Mouse (Mus musculus) heart, adult 8-10 months (tissue): ENCODE results near the gene Arfgap3. TPM values are rescaled to one million over a fixed set of nuclear protein-coding genes. Genes with fewer than 3 reads are reported as not detected.
A peak's percentile ranks its signal among the peaks of the same experiment; 100 is the strongest.
"Not testable (repeated sequence)": the region's sequence is repeated elsewhere in the genome, so short reads cannot be mapped to it uniquely, and the experiment has no call there.

Source experiments
- DNase-seq: peaks from one replicate; pipeline ENCODE4 v3.0.0; 2022; ENCODE audit warnings: low spot score
- total RNA-seq, 4 experiments: library from RNA; stranded (reverse); gene quantifications; 2 replicates each; pipeline ENCODE4 v1.2.4; 2022

Arfgap3 gene
- total RNA-seq, 4 experiments from 2014 or later: 10.2 to 11.8 (median 11.1) TPM

DNA sequence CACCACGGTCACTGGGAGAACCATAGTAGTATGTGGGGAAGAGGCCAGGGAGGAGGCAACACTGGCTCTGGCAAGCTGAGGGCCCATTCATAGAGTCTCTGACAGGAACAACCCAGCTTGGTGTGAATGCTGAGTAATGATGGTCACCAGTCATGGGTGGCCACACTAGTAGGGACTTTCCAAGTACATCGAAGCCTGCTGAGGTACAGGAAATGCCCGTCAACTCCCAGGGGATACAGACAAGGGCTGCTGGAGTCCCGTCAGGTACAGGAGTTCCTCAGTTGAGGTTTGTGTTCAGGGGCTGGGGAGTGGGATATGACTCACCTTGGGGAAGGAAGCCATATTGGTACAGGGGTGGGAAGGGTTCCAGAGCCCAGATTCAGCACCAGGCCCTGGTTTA, 54.0 kb downstream of the Arfgap3 start:
- DNase-seq: no peak

DNA sequence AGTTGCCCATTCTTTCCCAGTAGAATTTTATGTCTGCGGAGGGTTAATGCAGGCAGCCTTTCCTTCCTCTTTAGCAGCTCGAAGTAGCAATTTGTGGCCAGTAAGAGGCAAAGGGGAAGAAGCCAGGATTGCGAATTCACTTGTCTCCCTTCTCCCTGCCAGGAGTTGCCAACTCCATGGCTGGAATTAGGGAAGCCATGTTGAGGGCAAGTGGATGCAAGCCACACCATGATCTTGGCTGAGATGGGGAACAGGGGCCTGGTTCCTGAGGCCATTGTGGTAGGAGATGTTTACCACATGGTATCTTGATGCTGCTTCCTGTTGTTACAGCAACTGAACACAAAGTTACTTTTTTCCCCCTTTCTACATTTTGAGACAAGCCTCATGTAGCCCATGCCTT, 55.1 kb downstream of the Arfgap3 start:
- DNase-seq: no peak

DNA sequence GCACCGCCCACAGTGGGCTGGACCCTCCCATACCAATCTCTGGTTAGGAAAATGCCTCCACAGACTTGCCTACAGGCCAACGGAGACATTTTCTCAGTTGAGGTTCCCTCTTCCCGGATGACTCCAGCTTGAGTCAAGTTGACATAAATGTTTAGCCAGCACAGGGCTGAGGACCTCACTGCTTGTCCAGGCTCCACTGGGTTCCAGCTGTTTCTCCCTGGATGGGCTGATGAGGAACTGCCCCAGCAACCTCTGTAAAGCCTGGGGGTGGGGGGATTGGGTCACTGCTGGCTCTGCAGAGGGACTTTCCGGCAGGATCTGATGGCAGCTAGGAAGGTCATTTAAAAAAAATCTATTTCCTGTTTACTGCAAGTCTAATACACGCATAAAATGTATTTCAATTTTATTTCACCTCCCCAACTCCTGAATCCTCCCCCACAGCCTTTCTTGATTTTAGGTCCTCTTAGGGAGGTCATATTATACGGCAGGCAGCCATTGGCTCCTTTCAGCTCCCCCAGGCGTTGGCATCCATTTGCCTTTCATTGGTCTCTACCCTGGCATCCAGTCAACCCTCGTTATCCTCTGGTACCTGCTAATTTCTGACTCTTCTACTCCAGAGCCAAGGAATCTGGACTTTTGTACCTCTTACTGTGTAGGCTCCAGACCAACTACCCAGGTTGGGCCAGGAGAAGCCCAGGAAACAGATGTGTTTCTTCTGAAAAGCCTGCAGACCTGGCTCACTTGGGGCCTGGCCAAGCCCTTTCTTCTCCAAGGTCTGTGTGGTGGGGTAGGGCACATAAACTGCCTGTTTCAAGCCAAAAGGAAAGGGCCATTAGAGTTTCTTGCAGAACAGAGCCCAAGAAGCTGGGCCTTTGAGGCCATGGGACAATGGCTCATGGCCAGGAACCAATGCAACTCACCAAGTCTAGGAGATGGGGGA, 56.1 kb downstream of the Arfgap3 start:
- DNase-seq: peak; percentile 44

DNA sequence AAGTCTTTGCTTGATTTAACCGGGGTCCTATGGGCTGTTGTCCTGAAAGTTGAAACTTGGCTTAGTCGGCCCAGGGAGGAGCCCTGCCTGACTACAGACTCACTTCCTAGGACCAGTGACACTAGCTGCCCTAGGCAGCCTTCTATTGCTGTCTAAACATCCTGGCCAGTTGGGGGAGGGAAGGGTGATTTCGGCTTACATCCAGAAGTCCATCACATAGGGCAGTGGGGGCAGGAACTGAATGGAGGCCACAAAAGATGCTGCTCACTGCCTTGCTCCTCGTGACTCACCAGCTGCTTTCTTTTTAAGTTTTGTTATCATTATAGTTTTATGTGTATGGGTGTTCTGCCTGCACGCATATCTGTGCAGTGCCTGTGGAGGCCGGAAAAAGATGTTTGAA, 56.9 kb downstream of the Arfgap3 start:
- DNase-seq: peak; percentile 62

DNA sequence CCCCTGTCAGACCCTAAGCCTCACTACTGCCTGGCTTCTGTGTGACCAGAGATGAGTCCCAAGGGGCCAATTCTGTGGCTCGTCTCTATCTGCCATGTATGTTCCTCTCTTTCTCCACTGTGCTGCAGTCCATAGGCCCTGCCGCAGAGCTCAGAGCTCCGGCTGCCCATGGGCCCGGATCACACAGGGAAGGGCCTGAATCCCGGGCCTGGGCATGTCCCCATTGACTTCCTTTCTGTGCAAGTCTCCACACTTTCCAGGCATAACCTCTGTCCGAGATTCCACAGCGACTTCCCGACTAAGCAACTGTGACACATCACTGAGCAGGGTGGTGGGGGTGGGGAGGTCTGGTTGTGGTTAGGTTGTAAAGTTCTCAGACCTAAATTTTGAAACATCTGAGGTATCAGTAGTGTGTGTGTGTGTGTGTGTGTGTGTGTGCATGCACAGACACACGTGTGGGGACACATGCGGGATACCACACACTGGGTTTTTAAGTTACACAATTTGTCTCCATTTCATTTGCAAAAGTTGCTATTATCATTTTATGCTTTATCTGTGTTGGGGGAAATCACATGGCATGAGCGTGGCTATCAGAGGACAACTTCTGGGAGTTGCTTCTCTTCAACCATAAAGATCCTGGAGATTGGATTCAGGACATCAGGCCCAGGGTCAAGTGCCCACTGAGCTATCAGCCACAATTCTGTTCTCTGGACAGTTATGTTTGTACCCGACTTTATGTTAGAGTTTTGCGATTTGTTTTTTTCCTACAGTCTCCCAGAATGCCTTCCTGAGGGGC, 57.6 kb downstream of the Arfgap3 start:
- DNase-seq: no peak

DNA sequence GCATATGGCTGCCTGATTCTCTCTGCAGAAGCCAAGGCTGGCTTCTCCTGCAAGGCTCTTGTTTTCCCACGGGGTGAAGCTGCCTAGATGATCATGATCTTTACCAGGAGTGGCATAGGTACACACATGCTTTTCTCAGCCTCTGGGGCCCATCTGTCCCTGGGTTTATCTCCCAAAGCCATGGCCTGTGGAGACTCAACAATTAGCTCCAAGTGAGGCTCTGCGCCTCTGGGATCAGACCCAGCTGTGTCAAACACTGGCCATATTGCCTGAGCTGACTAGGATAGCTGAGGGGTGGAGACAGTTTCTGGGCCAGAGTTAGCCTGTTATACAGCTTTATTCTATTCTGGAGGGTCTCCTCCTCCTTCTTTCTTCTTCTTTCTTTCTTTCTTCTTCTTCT, 59.1 kb downstream of the Arfgap3 start:
- no peak for DNase-seq

DNA sequence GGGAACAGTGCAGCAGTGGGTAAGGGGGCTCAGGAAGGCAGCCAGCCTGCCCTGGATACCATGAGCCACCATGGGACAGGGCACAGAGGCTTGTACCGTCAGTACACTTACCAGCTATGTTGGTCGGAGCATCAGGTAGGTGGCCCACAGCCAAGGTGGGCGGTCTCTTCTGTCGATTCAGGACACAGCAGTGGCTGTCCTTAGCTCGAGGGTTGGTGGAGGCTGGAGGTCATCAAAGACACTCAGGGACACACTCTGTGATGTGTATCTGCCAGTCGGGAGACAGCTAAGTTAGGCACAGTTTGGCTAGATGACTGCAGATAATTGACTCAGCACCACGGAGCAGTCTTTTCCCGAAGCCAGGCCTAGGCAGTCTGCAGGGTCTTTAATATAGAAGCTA, 65.2 kb downstream of the Arfgap3 start:
- DNase-seq: no peak

DNA sequence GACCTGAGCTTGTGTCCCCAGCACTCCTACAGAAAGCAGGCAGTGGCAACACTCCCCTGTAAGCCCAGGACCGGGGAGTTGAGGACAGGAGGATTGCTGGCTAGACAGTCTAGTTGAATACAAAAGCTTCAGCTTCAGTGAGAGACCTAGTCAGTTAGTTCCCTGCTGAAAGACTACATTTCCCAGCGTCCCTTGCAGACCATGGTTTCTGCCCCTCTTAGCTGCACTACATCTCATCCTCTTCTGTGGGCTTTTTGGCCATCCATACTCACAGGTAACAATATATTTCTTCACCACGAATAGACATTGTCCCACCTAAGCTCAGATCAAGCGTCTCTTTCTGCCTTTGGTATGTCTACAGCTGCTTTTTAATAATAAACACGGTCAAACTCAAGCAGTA, 67.7 kb downstream of the Arfgap3 start:
- no peak for DNase-seq

DNA sequence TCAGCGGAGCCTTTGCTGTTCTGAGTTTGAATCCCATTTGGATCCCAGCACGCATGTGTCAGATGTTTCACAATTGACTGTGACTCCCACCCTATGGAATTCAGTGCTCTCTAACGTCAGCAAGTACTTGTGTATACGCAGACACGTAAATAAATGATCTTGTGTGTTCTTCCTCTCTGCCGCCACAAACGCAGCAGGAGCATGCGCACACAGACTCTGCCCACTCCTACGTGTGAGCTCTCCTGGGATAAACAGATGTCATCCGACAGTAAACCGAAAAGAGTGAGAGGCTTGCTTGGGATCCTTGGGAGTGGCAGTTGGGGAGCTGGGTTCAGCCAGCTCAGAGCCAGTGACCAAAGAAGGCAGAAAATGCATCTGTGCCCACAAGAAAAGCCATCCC, 68.7 kb downstream of the Arfgap3 start:
- DNase-seq: no peak

DNA sequence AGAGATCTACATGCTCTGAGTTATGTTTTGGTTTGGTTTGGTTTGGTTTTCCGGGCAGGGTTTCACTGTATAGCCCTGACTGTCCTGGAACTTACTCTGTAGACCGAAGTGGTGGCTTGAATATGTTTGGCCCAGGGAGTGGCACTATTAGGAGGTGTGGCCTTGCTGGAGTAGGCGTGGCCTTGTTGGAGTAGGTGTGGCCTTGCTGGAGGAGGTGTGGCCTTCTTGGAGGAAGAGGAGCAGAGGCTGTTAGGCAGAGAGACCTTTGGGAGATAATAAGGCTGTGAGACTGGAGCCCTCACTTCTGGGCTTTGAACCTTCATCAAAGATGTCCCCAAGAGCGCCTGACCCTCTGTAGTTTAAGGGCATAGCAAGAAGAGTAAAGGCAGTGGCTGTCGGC, 71.5 kb downstream of the Arfgap3 start:
- no peak for DNase-seq

DNA sequence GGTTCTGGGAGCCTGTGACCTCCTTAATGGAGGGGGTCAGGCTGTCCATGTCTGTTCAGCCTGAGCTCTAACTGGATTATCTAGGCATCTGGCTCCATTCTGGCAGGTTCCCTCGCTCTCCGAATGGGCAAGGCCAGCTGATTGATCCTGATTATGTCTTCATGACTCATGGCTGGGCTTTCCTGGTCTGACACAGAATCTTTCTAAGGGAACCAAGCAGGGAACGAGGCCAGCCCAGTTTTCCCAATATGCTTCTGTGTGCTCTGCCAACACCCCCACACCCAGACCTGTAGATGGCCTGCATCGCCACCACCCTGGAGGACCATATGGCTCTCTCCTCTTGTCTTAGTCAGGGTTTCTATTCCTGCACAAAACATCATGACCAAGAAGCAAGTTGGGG, 72.6 kb downstream of the Arfgap3 start:
- DNase-seq: no peak

DNA sequence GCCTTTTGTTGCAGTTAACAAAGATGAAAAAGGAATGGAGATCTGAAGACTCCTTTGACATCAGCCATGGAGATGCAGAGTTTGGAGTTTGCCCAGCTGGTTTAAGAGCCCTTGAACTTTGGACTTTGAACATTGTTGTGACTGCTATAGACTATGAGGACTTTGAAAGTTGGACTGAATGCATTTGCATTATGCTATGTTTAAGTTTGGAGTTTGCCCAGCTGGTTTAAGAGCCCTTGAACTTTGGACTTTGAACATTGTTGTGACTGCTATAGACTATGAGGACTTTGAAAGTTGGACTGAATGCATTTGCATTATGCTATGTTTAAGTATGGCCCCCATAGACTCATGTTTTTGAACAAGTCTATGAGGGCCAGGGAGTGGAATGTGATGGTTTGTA, 75.8 kb downstream of the Arfgap3 start:
- not testable (repeated sequence) for DNase-seq

DNA sequence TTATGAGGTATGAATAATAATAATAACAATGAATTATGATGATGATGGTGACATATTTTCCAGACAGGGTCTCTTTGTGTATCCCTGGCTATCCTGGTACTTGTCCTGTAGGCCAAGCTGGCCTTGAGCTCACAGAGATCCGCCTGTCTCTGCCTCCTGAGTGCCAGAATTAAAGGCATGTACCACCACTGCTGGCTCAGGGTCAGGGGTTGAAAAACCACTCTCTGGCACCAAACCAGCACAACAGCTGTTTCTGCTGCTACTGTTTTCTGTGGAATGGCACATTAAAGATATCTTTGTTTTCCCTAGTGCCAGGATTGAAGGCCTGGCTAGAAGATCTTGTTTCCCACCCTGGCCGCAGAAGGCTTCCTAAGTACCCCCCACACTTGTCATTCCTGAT, 77.0 kb downstream of the Arfgap3 start:
- no peak for DNase-seq

DNA sequence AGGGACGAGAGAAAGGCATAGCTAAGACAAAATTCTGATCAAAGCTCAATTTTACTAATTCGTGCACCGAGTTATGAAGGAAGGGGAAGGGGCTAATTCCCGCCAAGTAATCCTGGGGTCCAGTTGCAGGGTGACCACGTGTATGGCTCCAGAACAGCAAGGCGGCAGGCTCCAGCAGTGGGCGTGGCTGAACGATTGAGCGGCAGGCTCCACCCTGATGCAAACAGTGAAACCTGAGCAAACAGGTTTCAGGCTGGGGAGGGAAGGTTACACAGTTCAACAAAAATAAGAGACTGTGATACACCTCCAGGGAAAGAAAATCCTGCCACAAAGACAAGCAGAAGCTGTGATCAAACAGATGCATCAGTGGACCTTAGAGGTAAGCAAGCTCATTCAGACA, 78.8 kb downstream of the Arfgap3 start:
- DNase-seq: not testable (repeated sequence)

DNA sequence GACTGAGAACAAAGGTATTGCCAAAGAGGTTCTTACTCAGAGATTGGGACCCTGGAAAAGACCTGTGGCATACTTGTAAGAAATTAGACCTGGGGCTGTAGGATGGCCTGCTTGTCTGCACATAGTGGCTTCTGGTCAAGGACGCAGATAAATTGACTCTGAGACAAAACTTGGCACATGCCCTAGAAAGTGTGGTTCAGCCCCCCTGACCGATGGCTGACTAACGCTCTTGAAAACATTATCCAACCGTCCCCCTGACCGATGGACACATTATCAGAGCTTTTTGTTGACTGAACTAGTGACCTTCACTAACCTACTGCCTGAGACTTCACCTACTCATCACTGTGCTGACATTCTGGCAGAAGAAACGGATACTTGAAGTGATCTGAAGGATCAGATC, 80.1 kb downstream of the Arfgap3 start:
- DNase-seq: not testable (repeated sequence)

DNA sequence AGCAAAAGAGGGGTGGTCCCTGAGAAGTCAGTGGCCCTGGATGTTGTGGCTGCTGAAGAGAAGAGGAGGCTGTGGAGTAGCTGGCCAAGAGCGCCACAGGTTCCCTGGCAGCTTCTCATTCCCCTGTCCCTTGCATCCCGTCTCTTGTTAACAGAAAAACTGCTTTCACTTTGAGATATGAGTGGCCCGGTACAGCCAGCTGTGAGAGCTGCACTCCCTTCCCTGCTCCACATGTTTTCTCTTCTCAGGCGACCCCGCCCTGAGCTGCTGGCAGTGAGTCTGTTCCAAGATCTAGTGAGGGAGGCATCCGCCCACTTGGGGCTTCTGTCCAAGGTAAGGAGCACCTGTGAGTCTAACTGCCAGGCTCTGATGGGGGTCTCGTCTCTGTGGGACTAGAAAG, 81.6 kb downstream of the Arfgap3 start:
- peak; percentile 65 for DNase-seq

DNA sequence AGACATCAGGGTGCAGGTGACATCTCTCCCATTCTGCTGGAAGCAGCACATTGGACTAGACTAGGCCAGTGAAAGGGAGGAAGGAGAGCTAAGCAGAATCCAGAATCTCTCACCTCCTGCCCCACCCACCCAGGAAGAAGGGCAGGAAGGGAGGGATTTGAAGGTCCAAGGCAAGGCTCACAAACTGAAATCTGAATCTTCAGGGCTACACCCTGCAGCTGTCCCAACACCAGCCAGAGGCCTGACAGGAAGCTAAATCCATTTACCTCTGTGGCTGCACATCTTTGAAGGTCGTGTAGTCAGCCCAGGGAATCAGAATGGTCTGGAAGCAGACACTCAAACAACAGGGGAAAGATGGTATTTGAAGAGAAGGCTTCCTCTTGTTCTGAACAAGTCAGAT, 84.8 kb downstream of the Arfgap3 start:
- no peak for DNase-seq

DNA sequence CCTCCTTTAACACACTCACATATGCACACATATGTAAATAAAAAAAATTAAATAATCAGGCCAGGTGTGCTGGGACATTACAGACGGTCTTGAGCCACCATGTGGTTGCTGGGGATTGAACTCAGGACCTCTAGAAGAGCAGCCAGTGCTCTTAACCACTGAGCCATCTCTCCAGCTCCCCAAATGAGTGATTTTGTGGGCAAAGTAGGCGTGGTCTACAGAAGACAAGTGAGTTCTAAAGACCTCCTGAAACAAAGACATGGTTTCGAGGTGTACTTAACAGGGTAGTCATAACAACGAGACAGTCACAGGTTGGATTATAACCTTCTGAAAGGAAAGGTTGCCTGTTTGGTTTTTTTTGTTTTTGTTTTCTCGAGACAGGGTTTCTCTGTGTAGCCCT, 86.6 kb downstream of the Arfgap3 start:
- DNase-seq: no peak

DNA sequence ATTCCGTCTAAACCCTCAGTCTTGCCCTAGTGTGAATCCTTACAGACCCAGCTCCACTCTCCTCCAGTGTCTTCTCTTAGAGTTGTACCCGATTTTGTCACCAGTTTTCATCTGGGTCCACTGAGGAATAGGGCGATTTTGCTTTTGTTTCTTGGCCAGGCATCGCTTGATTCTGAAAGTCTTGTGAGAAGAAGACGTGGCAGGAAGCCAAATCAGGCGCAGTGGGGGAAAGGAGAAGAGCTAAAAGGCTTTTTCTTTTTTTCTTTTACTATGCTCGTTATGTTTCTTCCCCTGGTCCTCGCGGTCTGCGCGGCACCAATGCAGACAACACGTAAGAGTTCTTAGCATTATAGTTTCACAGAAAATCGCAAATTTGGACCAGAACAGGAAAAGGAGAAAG, 92.1 kb downstream of the Arfgap3 start:
- DNase-seq: no peak

DNA sequence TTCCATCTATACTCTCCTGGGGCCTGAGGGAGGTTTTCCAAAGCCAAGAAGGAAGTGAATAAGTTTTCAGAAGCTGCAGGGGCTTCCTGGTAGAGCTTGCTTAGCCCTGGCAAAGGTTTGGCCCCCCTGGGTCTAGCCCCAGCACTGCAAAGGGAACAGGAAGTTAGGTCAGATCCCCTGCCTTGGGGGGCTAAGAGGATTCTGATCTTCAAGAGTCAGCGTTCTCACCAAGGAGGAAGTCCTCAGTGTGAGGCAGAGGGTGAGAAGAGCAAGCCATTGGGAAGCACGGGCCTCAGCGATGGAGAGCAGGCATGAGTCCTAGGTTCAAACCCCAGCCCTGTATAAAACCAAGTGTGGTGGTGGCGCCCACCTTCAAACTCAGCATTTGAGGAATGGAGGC, 93.6 kb downstream of the Arfgap3 start:
- DNase-seq: no peak

DNA sequence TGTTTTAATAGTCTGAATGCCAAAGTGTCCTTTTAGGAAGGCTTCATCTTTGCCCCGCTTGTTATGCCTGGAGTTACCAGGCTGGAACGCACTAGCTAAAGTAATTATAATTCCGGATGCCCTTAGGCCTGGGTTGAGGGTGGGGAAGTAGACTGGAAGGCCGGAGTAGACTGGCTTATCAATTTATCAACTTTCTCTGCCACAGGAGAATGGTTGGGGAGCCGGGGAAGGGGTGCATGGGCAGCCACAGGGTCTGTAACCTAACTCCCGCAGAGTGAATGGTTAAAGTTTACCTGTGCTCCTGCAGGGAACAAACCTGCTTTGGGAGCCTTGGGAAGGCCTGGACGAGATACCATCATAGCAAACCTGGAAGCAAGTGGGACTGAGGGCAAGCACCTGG, 94.1 kb downstream of the Arfgap3 start:
- DNase-seq: no peak

DNA sequence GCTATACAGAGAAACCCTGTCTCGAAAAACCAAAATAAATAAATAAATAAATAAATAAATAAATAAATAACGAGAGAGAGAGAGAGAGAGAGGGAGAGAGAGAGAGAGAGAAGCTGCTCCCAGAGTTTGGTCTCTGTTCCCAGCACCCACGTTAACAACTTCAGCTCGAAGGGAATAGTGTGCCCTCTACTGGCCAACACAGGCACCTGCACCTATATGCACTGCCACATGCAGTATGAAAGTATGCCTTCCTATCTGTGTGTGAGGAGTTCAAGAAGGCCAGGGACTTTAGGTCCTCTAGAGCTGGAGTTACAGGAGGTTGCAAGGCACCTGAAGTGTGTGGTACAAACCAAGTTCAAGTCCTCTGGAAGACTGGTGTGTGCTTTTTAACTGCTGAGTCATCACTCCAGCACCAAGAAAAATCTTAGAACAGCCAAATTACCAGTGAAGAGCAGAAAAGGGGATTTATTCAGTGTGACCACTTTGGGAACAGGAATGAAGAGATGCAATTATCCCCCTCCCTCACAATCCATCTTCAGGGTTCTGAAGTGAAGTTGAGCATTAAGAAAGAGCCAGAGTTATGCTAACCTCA, 94.8 kb downstream of the Arfgap3 start:
- no peak for DNase-seq
